Mouse (Mus musculus) cerebellum, postnatal 14 days (tissue): ENCODE data around the gene Cplx1.
"Not testable (repeated sequence)": the region's sequence is repeated elsewhere in the genome, so short reads cannot be mapped to it uniquely, and the experiment has no call there.

Experiments
- DNase-seq, 2 experiments: peaks; one replicate each; pipeline ENCODE4 v3.0.0; 2021; ENCODE audit warnings: mixed read lengths in 2 of 2

Gene Cplx1

DNA sequence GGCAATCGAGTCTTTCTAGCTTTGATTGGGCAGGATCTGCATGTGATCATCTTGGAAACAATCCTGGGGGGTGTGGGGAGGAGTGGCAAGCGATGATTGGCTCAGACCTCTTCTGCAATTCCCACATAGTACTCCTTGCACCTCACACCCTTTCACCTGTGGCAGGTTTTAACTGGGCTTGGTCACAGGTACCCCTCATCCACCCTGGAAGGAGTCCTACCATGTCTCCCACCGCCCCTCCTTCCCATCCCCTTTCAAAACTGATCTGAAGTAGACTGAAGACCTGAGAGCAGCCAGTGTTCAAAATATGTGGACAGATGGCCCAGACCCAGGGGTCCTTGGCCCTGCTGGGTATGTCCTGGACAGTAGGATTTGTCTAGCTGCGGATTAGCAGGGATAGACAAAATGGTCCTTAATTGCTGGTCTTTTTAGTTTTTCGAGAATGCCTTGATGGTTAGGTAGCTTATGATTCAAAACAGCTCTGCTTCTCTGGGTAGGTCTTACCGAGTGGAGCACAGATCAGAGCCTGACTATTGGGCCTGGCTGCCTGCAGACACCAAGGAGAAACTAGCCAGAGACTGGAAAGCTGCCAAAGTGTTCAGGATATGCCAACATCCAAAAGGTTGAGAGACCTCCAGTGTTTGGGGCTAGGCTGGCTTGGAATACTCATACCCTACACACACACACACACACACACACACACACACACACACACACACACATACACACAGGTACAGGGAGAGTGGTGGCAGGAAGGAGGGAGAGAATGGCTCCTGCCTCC is 34.1 kb downstream of the Cplx1 start:
- peak; percentile 87 to 95 for DNase-seq

GRCm38 (mm10) chr5:108502286-108502685 is 47.5 kb downstream of the Cplx1 start:
- no peak for DNase-seq

- DNase-seq: no peak
Measured at GRCm38 (mm10) chr5:108501573-108501972, 48.3 kb downstream of the Cplx1 start.

GRCm38 (mm10) chr5:108486148-108486547 is 63.7 kb downstream of the Cplx1 start:
- DNase-seq: not testable (repeated sequence)

DNA sequence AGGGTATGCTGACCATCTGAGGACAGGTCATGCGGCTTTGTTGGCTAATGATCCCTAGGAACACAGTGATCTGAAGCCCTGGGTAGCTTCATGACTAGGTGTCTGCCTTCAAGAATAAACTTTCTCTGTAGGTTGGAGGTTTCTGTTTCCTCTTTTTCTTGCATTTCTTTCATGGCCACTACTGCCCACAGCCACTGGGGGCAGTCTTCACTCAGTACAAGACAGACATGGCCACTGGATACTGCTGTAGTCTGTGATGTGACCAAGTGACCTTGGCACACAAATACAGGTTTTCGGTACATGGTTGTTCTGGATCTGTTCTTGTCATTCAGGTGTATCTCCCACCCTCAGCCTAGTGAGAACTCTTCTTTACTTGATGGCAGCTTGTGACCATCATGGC is 64.6 kb downstream of the Cplx1 start:
- DNase-seq: peak; percentile 68 to 72

GRCm38 (mm10) chr5:108483006-108483405 is 66.8 kb downstream of the Cplx1 start:
- DNase-seq: no peak

GRCm38 (mm10) chr5:108475977-108476376 is 73.8 kb downstream of the Cplx1 start:
- DNase-seq: no peak

DNA sequence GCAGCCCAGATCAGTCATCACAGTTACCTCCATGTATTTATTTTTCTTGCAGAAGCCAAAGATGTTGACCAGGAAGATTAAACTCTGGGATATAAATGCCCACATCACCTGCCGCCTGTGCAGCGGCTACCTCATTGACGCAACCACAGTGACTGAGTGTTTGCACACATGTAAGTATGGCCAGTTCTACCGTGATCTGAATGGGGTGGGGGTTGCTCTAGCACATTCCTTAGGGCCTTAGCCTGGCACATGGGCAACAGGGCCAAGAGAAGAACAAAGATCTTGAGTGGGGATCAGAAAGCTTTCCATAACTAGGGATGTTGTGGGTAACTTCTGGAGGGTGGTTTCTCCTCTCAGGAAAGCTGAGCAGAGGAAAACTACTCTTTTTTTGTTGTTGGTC is 76.1 kb downstream of the Cplx1 start:
- no peak for DNase-seq

DNA sequence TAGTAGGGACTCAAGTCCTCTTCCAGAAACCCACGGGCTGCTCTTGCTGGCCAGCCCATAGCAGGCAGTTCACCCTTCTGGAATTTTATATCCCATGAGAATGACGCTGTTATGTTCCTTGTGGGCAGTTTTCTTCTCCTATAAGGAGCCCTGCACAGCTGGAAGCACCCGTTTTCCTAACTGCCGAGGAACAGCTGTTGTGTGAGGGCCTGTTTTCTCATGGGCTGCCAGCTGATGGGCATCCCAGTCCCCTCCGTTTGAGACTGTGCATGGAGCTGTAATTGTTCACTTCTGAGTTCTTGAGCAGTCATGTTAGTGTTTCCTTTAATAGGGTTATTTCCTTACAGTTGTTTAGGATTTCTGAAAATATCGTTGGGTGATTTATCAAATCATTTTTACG is 80.2 kb downstream of the Cplx1 start:
- DNase-seq: no peak
